In genomic region chr5:137306439-137307005, GRCm38 (mm10) we compare ENCODE assay signal across 9 mouse cellular contexts. TPM values are rescaled to one million over a fixed set of nuclear protein-coding genes. Genes with fewer than 3 reads are reported as not detected.
DNase-seq lines count a peak whose midpoint lies in the region; ATAC-seq and TF ChIP-seq lines count a peak whose summit lies in the region.
"Had no signal": no experiment of that assay in that cellular context is flagged by ENCODE, and none has a peak within 500 bp of the region (broad histone marks: within the 10 kb centered on the region; RNA-seq: fewer than 3 reads in every experiment).

No protein-coding gene starts in this region.

- no peaks in the 10 kb centered on the region for H3K9me3 ChIP-seq in heart, embryonic 12.5 days (replicated peaks)
- peaks cover 6% of the 10 kb centered on the region for H3K9me3 ChIP-seq in CH12.LX (replicated peaks; ENCODE audit: low read length)
- peaks cover 8% of the 10 kb centered on the region; the same call in 1 of the 2 replicates for H3K9me3 ChIP-seq in hindbrain, embryonic 10.5 days
- 0 out of 2 replicates have a peak, but pooled peaks cover 5% of the 10 kb centered on the region for H3K9me3 ChIP-seq in midbrain, embryonic 10.5 days (replicated peaks)

- no peak for TF ChIP-seq EP300 in CH12.LX (IDR thresholded peaks at IDR 0.05; ENCODE audit: low read length)

- peaks cover 71% of the 10 kb centered on the region for H3K36me3 ChIP-seq in heart, embryonic 12.5 days
- peaks cover 24 to 61% of the 10 kb centered on the region in 2 experiments for H3K36me3 ChIP-seq in CH12.LX (replicated peaks in 1 of 2; ENCODE audit: control insufficient read depth in 1 of 2, insufficient read depth in 1 of 2, low read length in 1 of 2)
- H3K36me3 ChIP-seq in hindbrain, embryonic 10.5 days: peaks cover 77% of the 10 kb centered on the region
- peaks cover 78% of the 10 kb centered on the region for H3K36me3 ChIP-seq in midbrain, embryonic 10.5 days

- peaks cover 54% of the 10 kb centered on the region for H3K79me2 ChIP-seq in CH12.LX (replicated peaks; ENCODE audit: control insufficient read depth, extremely low read depth, insufficient read depth, poor library complexity, severe bottlenecking)

- WGBS in heart, embryonic 12.5 days: 17% methylated on average over 12 of the region's 12 CpGs
- 17% methylated on average over 12 of the region's 12 CpGs for WGBS in hindbrain, embryonic 10.5 days
- WGBS in midbrain, embryonic 10.5 days: 22% methylated on average over 12 of the region's 12 CpGs

- in situ Hi-C loops in CH12.LX (cut with MboI; ENCODE audit: low pct_ligation_motif_present, low pct_unique_long_range_greater_than_20kb, low sequenced_read_pairs): no loop called here

- ATAC-seq in heart, embryonic 12.5 days (ENCODE audit: insufficient number of reproducible peaks, low FRiP score): no peak

- H3K27me3 ChIP-seq in heart, embryonic 12.5 days (replicated peaks): no peaks in the 10 kb centered on the region
- H3K27me3 ChIP-seq in CH12.LX (replicated peaks): no peaks in the 10 kb centered on the region
- H3K27me3 ChIP-seq in hindbrain, embryonic 10.5 days (ENCODE audit: insufficient read depth, poor library complexity, severe bottlenecking): no peaks in the 10 kb centered on the region
- no peaks in the 10 kb centered on the region for H3K27me3 ChIP-seq in midbrain, embryonic 10.5 days (ENCODE audit: low read depth, poor library complexity, severe bottlenecking)
- H3K27me3 ChIP-seq: Patski had no signal

- no peak for TF ChIP-seq POLR2A in CH12.LX (IDR thresholded peaks at IDR 0.05; ENCODE audit: low read depth, low read length)

- H3K4me2 ChIP-seq in heart, embryonic 12.5 days: peak overlapping the region; percentile 78
- peak overlapping the region; percentile 93 for H3K4me2 ChIP-seq in CH12.LX (ENCODE audit: insufficient read depth, low read depth, poor library complexity, severe bottlenecking)

- peaks cover 48% of the 10 kb centered on the region for H3K4me1 ChIP-seq in heart, embryonic 12.5 days (replicated peaks)
- H3K4me1 ChIP-seq in CH12.LX (ENCODE audit: control insufficient read depth in 1 of 2, insufficient read depth in 2 of 2): peaks cover 12 to 56% of the 10 kb centered on the region in 2 experiments
- peaks cover 32% of the 10 kb centered on the region for H3K4me1 ChIP-seq in hindbrain, embryonic 10.5 days (replicated peaks)
- H3K4me1 ChIP-seq in midbrain, embryonic 10.5 days: peaks cover 41% of the 10 kb centered on the region

- no peak for DNase-seq in heart, postnatal 36 days
- DNase-seq in CH12.LX (ENCODE audit: extremely low read depth): no peak
- no peak for DNase-seq in hindbrain, embryonic 10.5 days (ENCODE audit: low spot score)
- DNase-seq in midbrain, embryonic 10.5 days (ENCODE audit: low spot score): no peak
- DNase-seq in spleen, adult 12 weeks (ENCODE audit: low spot score): no peak
- no peak for DNase-seq in cerebellum, postnatal 10 days
- DNase-seq in layer of hippocampus, postnatal 36 days: no peak

- H3K4me3 ChIP-seq in heart, embryonic 12.5 days: peak overlapping the region; percentile 87
- H3K4me3 ChIP-seq in CH12.LX (replicated peaks in 1 of 3; ENCODE audit: low read depth in 2 of 3, low read length in 2 of 3, poor library complexity in 1 of 3): peak overlapping the region; percentile 82 to 88 (median 83)
- H3K4me3 ChIP-seq in hindbrain, embryonic 10.5 days: peak overlapping the region; percentile 92
- H3K4me3 ChIP-seq in midbrain, embryonic 10.5 days: peak overlapping the region; percentile 98

- dilution Hi-C loops in CH12.LX (cut with MboI; ENCODE audit: extremely low pct_ligation_motif_present, extremely low pct_unique_long_range_greater_than_20kb, low sequenced_read_pairs): no loop called here

- TF ChIP-seq CTCF in CH12.LX (conservative IDR thresholded peaks at IDR 0.05 in 1 of 2, IDR thresholded peaks at IDR 0.05 in 1 of 2; ENCODE audit: low read depth in 2 of 2, low read length in 2 of 2): no peak

- intact Hi-C loops in heart, postnatal 36 days (cut with DNase I): loop anchor here (1.0 kb wide), 1 partner anchor 27 kb away; the partner anchor contains the start of gene Slc12a9

- peak overlapping the region; percentile 96; the same call in 1 of the 2 replicates for H3K27ac ChIP-seq in heart, embryonic 12.5 days (ENCODE audit: poor library complexity, severe bottlenecking)
- peak overlapping the region; percentile 89 for H3K27ac ChIP-seq in CH12.LX (ENCODE audit: insufficient read depth, low read depth)
- peak overlapping the region; percentile 98 for H3K27ac ChIP-seq in hindbrain, embryonic 10.5 days
- H3K27ac ChIP-seq in midbrain, embryonic 10.5 days (replicated peaks): peak overlapping the region; percentile 97

- TF ChIP-seq RAD21 in CH12.LX (IDR thresholded peaks at IDR 0.05; ENCODE audit: low read depth, low read length): no peak

- H3K9ac ChIP-seq in heart, embryonic 12.5 days: peak overlapping the region; percentile 98
- peak overlapping the region; percentile 89 for H3K9ac ChIP-seq in CH12.LX (ENCODE audit: insufficient read depth, low read depth)

TF ChIP-seq in CH12.LX, 34 proteins besides CTCF, POLR2A, EP300 and RAD21 (continues in another document):
- TF ChIP-seq E2F4 (IDR thresholded peaks at IDR 0.05; ENCODE audit: insufficient replicate concordance, low read depth, low read length) (0 out of 2 replicates have a peak, but pooled peaks have one; percentile 43), SIN3A (IDR thresholded peaks at IDR 0.05; ENCODE audit: low read length) (peak; percentile 56), MAX (IDR thresholded peaks at IDR 0.05; ENCODE audit: low read length) (peak; percentile 11; the same call in 1 of the 2 replicates), CHD1 (IDR thresholded peaks at IDR 0.05; ENCODE audit: low read depth, low read length) (no peak), ZMIZ1 (IDR thresholded peaks at IDR 0.05; ENCODE audit: low read depth, low read length) (no peak), USF1 (IDR thresholded peaks at IDR 0.05; ENCODE audit: low read depth, low read length) (no peak), JUND (conservative IDR thresholded peaks at IDR 0.05; ENCODE audit: low read depth, low read length) (no peak), MAZ (IDR thresholded peaks at IDR 0.05; ENCODE audit: low read depth, low read length) (no peak), ZNF384 (IDR thresholded peaks at IDR 0.05; ENCODE audit: low read depth, low read length) (no peak), MYC (IDR thresholded peaks at IDR 0.05; ENCODE audit: low read depth, low read length) (no peak), ZKSCAN1 (IDR thresholded peaks at IDR 0.05; ENCODE audit: borderline replicate concordance, low read depth, low read length) (no peak), RCOR1 (conservative IDR thresholded peaks at IDR 0.05; ENCODE audit: low read depth, low read length) (no peak)

RNA-seq across cellular contexts. Expression of gene Srrt, which starts 1.0 kb away (rescaled TPM):
- 106 and 107 TPM in 2 replicates for polyA plus RNA-seq in heart, embryonic 12.5 days (2016; fragmentation: Nextera tagmentation; extraction: Ambion mirVana)
- total RNA-seq in heart, postnatal 36 days (2021): 10 to 100 TPM; 58.3 to 62.6 TPM
- total RNA-seq in CH12.LX (2012; rRNA removed): 165 and 267 TPM in 2 replicates
- total RNA-seq in CH12.LX (2014; rRNA removed): 148 and 183 TPM in 2 replicates
- polyA plus RNA-seq in CH12.LX (2012; ENCODE audit: insufficient read length, low read depth): 493 and 576 TPM in 2 replicates
- 175 and 186 TPM in 2 replicates for polyA plus RNA-seq in hindbrain, embryonic 10.5 days (2016; fragmentation: Nextera tagmentation; extraction: Ambion mirVana)
- polyA plus RNA-seq in midbrain, embryonic 10.5 days (2016; fragmentation: Nextera tagmentation; extraction: Ambion mirVana): 190 and 192 TPM in 2 replicates
- 100 to 1,000 TPM; 209 to 228 TPM for total RNA-seq in layer of hippocampus, postnatal 36 days (2021)

RNA-seq across cellular contexts. Expression of gene Trip6, which starts 7.7 kb away (rescaled TPM):
- polyA plus RNA-seq in heart, embryonic 12.5 days (2016; fragmentation: Nextera tagmentation; extraction: Ambion mirVana): 46.3 and 47.0 TPM in 2 replicates
- 10 to 100 TPM; 11.1 to 14.3 TPM for total RNA-seq in heart, postnatal 36 days (2021)
- total RNA-seq in CH12.LX (2012; rRNA removed) (1.4 and 1.8 TPM in 2 replicates), CH12.LX (2014; rRNA removed) (0.81 and 0.86 TPM in 2 replicates)
- polyA plus RNA-seq in CH12.LX (2012; ENCODE audit: insufficient read length, low read depth): 3.9 and 5.1 TPM in 2 replicates
- polyA plus RNA-seq in hindbrain, embryonic 10.5 days (2016; fragmentation: Nextera tagmentation; extraction: Ambion mirVana): 53.9 and 57.2 TPM in 2 replicates
- polyA plus RNA-seq in midbrain, embryonic 10.5 days (2016; fragmentation: Nextera tagmentation; extraction: Ambion mirVana): 61.0 and 61.1 TPM in 2 replicates
- 1 to 10 TPM; 5.8 to 6.9 TPM for total RNA-seq in layer of hippocampus, postnatal 36 days (2021)

RNA-seq across cellular contexts. Expression of gene Ufsp1, which starts 12.1 kb away (rescaled TPM):
- 10.1 and 10.6 TPM in 2 replicates for polyA plus RNA-seq in heart, embryonic 12.5 days (2016; fragmentation: Nextera tagmentation; extraction: Ambion mirVana)
- 1 to 10 TPM; 8.5 to 9.0 TPM for total RNA-seq in heart, postnatal 36 days (2021)
- 2.9 and 4.1 TPM in 2 replicates for total RNA-seq in CH12.LX (2012; rRNA removed)
- total RNA-seq in CH12.LX (2014; rRNA removed): 0.91 and 1.6 TPM in 2 replicates
- polyA plus RNA-seq in CH12.LX (2012; ENCODE audit: insufficient read length, low read depth): 4.4 and 5.2 TPM in 2 replicates
- polyA plus RNA-seq in hindbrain, embryonic 10.5 days (2016; fragmentation: Nextera tagmentation; extraction: Ambion mirVana): 10.6 and 12.2 TPM in 2 replicates
- 9.6 and 11.0 TPM in 2 replicates for polyA plus RNA-seq in midbrain, embryonic 10.5 days (2016; fragmentation: Nextera tagmentation; extraction: Ambion mirVana)
- total RNA-seq in layer of hippocampus, postnatal 36 days (2021): 10 to 100 TPM in 1 of 2 experiments, 1 to 10 TPM in 1; 8.6 to 12.2 TPM

RNA-seq across cellular contexts. Expression of gene Ache, which starts 19.2 kb away (rescaled TPM):
- 23.5 and 28.3 TPM in 2 replicates for polyA plus RNA-seq in heart, embryonic 12.5 days (2016; fragmentation: Nextera tagmentation; extraction: Ambion mirVana)
- 1 to 10 TPM; 2.9 to 3.1 TPM for total RNA-seq in heart, postnatal 36 days (2021)
- total RNA-seq in CH12.LX (2012; rRNA removed): 0.13 TPM in 2 replicates
- total RNA-seq in CH12.LX (2014; rRNA removed): not detected in 2 replicates
- 0.11 and 0.23 TPM in 2 replicates for polyA plus RNA-seq in CH12.LX (2012; ENCODE audit: insufficient read length, low read depth)
- polyA plus RNA-seq in hindbrain, embryonic 10.5 days (2016; fragmentation: Nextera tagmentation; extraction: Ambion mirVana): 5.9 and 7.1 TPM in 2 replicates
- 3.4 and 4.8 TPM in 2 replicates for polyA plus RNA-seq in midbrain, embryonic 10.5 days (2016; fragmentation: Nextera tagmentation; extraction: Ambion mirVana)
- total RNA-seq in layer of hippocampus, postnatal 36 days (2021): 10 to 100 TPM; 57.1 to 62.7 TPM

RNA-seq across cellular contexts. Expression of gene Slc12a9, which starts 26.9 kb away (rescaled TPM):
- 9.4 and 10.2 TPM in 2 replicates for polyA plus RNA-seq in heart, embryonic 12.5 days (2016; fragmentation: Nextera tagmentation; extraction: Ambion mirVana)
- total RNA-seq in heart, postnatal 36 days (2021): 1 to 10 TPM; 2.0 to 3.6 TPM
- 11.1 and 11.5 TPM in 2 replicates for total RNA-seq in CH12.LX (2012; rRNA removed)
- 2.8 and 3.0 TPM in 2 replicates for total RNA-seq in CH12.LX (2014; rRNA removed)
- 7.9 and 8.2 TPM in 2 replicates for polyA plus RNA-seq in CH12.LX (2012; ENCODE audit: insufficient read length, low read depth)
- 14.2 and 17.2 TPM in 2 replicates for polyA plus RNA-seq in hindbrain, embryonic 10.5 days (2016; fragmentation: Nextera tagmentation; extraction: Ambion mirVana)
- 12.0 and 14.3 TPM in 2 replicates for polyA plus RNA-seq in midbrain, embryonic 10.5 days (2016; fragmentation: Nextera tagmentation; extraction: Ambion mirVana)
- total RNA-seq in layer of hippocampus, postnatal 36 days (2021): 10 to 100 TPM; 27.4 to 28.3 TPM
